Mouse (Mus musculus) limb, embryonic 10.5 days (tissue): ENCODE measurements at regions not wholly inside any gene's neighbourhood (a gene's known extent, or its start where the extent isn't known, plus 50 kb on each side); places are given as distances from the start of the nearest gene placed in this dataset.

Source experiments
- DNase-seq: peaks from one replicate; pipeline ENCODE4 v3.0.0-alpha.2; 2017; ENCODE audit warnings: low spot score
- H3K27ac ChIP-seq: fragments of 300-500 bp; sonication (generic); 2 replicates; pipeline ENCODE4 v1.5.1; 2016; ENCODE audit warnings: mild to moderate bottlenecking
- H3K27me3 ChIP-seq: fragments of 300-500 bp; sonication (generic); 2 replicates; pipeline ENCODE4 v1.6.1; 2016; ENCODE audit warnings: low read depth, mild to moderate bottlenecking; ENCODE audit not compliant: poor library complexity, severe bottlenecking
- H3K36me3 ChIP-seq: fragments of 300-500 bp; sonication (generic); 2 replicates; pipeline ENCODE4 v1.6.1; 2016; ENCODE audit warnings: mild to moderate bottlenecking, moderate library complexity
- H3K4me1 ChIP-seq: fragments of 300-500 bp; sonication (generic); 2 replicates; pipeline ENCODE4 v1.6.1; 2016
- H3K4me3 ChIP-seq: fragments of 300-500 bp; sonication (generic); 2 replicates; pipeline ENCODE4 v1.5.1; 2016; ENCODE audit warnings: mild to moderate bottlenecking, moderate library complexity
- H3K9me3 ChIP-seq: fragments of 300-500 bp; sonication (generic); replicated peaks from 2 replicates; pipeline ENCODE4 v1.6.1; 2016; ENCODE audit warnings: mild to moderate bottlenecking
- WGBS: fragments of 180-500 bp; shearing (Covaris S2); methylation state at CpG from one replicate; pipeline ENCODE4 v1.1.7; 2016; 5-methylcytosine and 5-hydroxymethylcytosine counted together

GRCm38 (mm10) chr15:39998063-39998462 lies 136.1 kb upstream of the 9330182O14Rik start:
- Histone ChIP-seq H3K9me3 (no peaks in the 10 kb centered on the region), H3K27ac (no peak overlapping the region), H3K4me3 (no peak overlapping the region), H3K27me3 (no peaks in the 10 kb centered on the region), H3K36me3 (no peaks in the 10 kb centered on the region), H3K4me1 (peaks cover 20% of the 10 kb centered on the region)
- no peak for DNase-seq
- WGBS, result 81% methylated on average over 5 of the region's 5 CpGs

GRCm38 (mm10) chr15:40000022-40000421 lies 134.1 kb upstream of the 9330182O14Rik start:
- DNase-seq, result no peak
- no peaks in the 10 kb centered on the region for H3K36me3 ChIP-seq
- H3K27me3 ChIP-seq, result no peaks in the 10 kb centered on the region
- H3K4me3 ChIP-seq, result no peak overlapping the region
- WGBS, result 45% methylated on average over 5 of the region's 5 CpGs
- H3K27ac ChIP-seq, result no peak overlapping the region
- peaks cover 20% of the 10 kb centered on the region for H3K4me1 ChIP-seq
- H3K9me3 ChIP-seq, result no peaks in the 10 kb centered on the region

- Histone ChIP-seq H3K9me3 (no peaks in the 10 kb centered on the region), H3K36me3 (no peaks in the 10 kb centered on the region), H3K27me3 (no peaks in the 10 kb centered on the region), H3K4me3 (no peak overlapping the region), H3K4me1 (peaks cover 16% of the 10 kb centered on the region), H3K27ac (no peak overlapping the region)
- DNase-seq, result no peak
- 91% methylated on average over 16 of the region's 16 CpGs for WGBS
Measured at GRCm38 (mm10) chr15:40005096-40005495, 129.1 kb upstream of the 9330182O14Rik start.

GRCm38 (mm10) chr15:40007844-40008243 lies 126.3 kb upstream of the 9330182O14Rik start:
- 5% methylated on average over 5 of the region's 5 CpGs for WGBS
- no peak overlapping the region for H3K27ac ChIP-seq
- H3K4me1 ChIP-seq, result peaks cover 10% of the 10 kb centered on the region
- no peaks in the 10 kb centered on the region for H3K27me3 ChIP-seq
- H3K36me3 ChIP-seq, result no peaks in the 10 kb centered on the region
- no peak overlapping the region for H3K4me3 ChIP-seq
- no peak for DNase-seq
- H3K9me3 ChIP-seq, result no peaks in the 10 kb centered on the region

GRCm38 (mm10) chr15:40013833-40014232 lies 120.3 kb upstream of the 9330182O14Rik start:
- Histone ChIP-seq H3K9me3 (no peaks in the 10 kb centered on the region), H3K4me1 (peaks cover 11% of the 10 kb centered on the region), H3K4me3 (no peak overlapping the region), H3K27me3 (no peaks in the 10 kb centered on the region), H3K36me3 (no peaks in the 10 kb centered on the region), H3K27ac (no peak overlapping the region)
- no peak for DNase-seq
- WGBS, result 84% methylated on average over 3 of the region's 3 CpGs

GRCm38 (mm10) chr15:40017019-40017418 lies 117.1 kb upstream of the 9330182O14Rik start:
- Histone ChIP-seq H3K4me3 (no peak overlapping the region), H3K4me1 (peaks cover 15% of the 10 kb centered on the region), H3K27me3 (no peaks in the 10 kb centered on the region), H3K27ac (no peak overlapping the region), H3K36me3 (no peaks in the 10 kb centered on the region), H3K9me3 (no peaks in the 10 kb centered on the region)
- 81% methylated on average over 2 of the region's 2 CpGs for WGBS
- DNase-seq, result no peak

GRCm38 (mm10) chr15:40017597-40017996 lies 116.6 kb upstream of the 9330182O14Rik start:
- DNase-seq, result no peak
- 43% methylated on average over 6 of the region's 6 CpGs for WGBS
- Histone ChIP-seq H3K27me3 (no peaks in the 10 kb centered on the region), H3K4me1 (peaks cover 15% of the 10 kb centered on the region), H3K36me3 (no peaks in the 10 kb centered on the region), H3K27ac (no peak overlapping the region), H3K9me3 (no peaks in the 10 kb centered on the region), H3K4me3 (no peak overlapping the region)

GRCm38 (mm10) chr15:40018047-40018791 lies 115.9 kb upstream of the 9330182O14Rik start:
- WGBS, result 29% methylated on average over 12 of the region's 12 CpGs
- H3K4me1 ChIP-seq, result peaks cover 15% of the 10 kb centered on the region
- no peaks in the 10 kb centered on the region for H3K27me3 ChIP-seq
- no peak overlapping the region for H3K4me3 ChIP-seq
- H3K9me3 ChIP-seq, result no peaks in the 10 kb centered on the region
- H3K36me3 ChIP-seq, result no peaks in the 10 kb centered on the region
- H3K27ac ChIP-seq, result peak overlapping the region; percentile 50; the same call in 1 of the 2 replicates
- DNase-seq, result no peak

- Histone ChIP-seq H3K27me3 (no peaks in the 10 kb centered on the region), H3K36me3 (no peaks in the 10 kb centered on the region), H3K27ac (no peak overlapping the region), H3K4me1 (peaks cover 15% of the 10 kb centered on the region), H3K4me3 (no peak overlapping the region), H3K9me3 (no peaks in the 10 kb centered on the region)
- 49% methylated on average over 8 of the region's 8 CpGs for WGBS
- DNase-seq, result no peak
Measured at GRCm38 (mm10) chr15:40018792-40019151, 115.4 kb upstream of the 9330182O14Rik start.

- no peak overlapping the region for H3K4me3 ChIP-seq
- DNase-seq, result no peak
- 84% methylated on average over 8 of the region's 8 CpGs for WGBS
- no peaks in the 10 kb centered on the region for H3K36me3 ChIP-seq
- no peaks in the 10 kb centered on the region for H3K9me3 ChIP-seq
- no peak overlapping the region for H3K27ac ChIP-seq
- H3K27me3 ChIP-seq, result no peaks in the 10 kb centered on the region
- H3K4me1 ChIP-seq, result peaks cover 15% of the 10 kb centered on the region
Measured at GRCm38 (mm10) chr15:40019226-40019625, 114.9 kb upstream of the 9330182O14Rik start.

GRCm38 (mm10) chr15:40020097-40020496 lies 114.1 kb upstream of the 9330182O14Rik start:
- peaks cover 15% of the 10 kb centered on the region for H3K4me1 ChIP-seq
- H3K27ac ChIP-seq, result no peak overlapping the region
- H3K36me3 ChIP-seq, result no peaks in the 10 kb centered on the region
- no peak overlapping the region for H3K4me3 ChIP-seq
- DNase-seq, result no peak
- H3K9me3 ChIP-seq, result no peaks in the 10 kb centered on the region
- no peaks in the 10 kb centered on the region for H3K27me3 ChIP-seq

GRCm38 (mm10) chr15:40020646-40021045 lies 113.5 kb upstream of the 9330182O14Rik start:
- Histone ChIP-seq H3K27ac (no peak overlapping the region), H3K9me3 (no peaks in the 10 kb centered on the region), H3K36me3 (no peaks in the 10 kb centered on the region), H3K27me3 (no peaks in the 10 kb centered on the region), H3K4me3 (no peak overlapping the region), H3K4me1 (peaks cover 15% of the 10 kb centered on the region)
- no peak for DNase-seq
- WGBS, result 89% methylated on average over 3 of the region's 3 CpGs

- DNase-seq, result no peak
- H3K36me3 ChIP-seq, result no peaks in the 10 kb centered on the region
- peaks cover 10% of the 10 kb centered on the region for H3K4me1 ChIP-seq
- no peak overlapping the region for H3K4me3 ChIP-seq
- WGBS, result 96% methylated on average over 3 of the region's 3 CpGs
- H3K9me3 ChIP-seq, result no peaks in the 10 kb centered on the region
- no peaks in the 10 kb centered on the region for H3K27me3 ChIP-seq
- H3K27ac ChIP-seq, result no peak overlapping the region
Measured at GRCm38 (mm10) chr15:40023195-40023594, 111.0 kb upstream of the 9330182O14Rik start.

- no peak for DNase-seq
- H3K4me3 ChIP-seq, result no peak overlapping the region
- H3K9me3 ChIP-seq, result no peaks in the 10 kb centered on the region
- H3K27me3 ChIP-seq, result no peaks in the 10 kb centered on the region
- no peaks in the 10 kb centered on the region for H3K36me3 ChIP-seq
- H3K27ac ChIP-seq, result no peak overlapping the region
- H3K4me1 ChIP-seq, result no peaks in the 10 kb centered on the region
Measured at GRCm38 (mm10) chr15:40032088-40032487, 102.1 kb upstream of the 9330182O14Rik start.
